Mouse (Mus musculus) CH12.LX (cell line): ENCODE results near the gene Lrp6. TPM values are rescaled to one million over a fixed set of nuclear protein-coding genes. Genes with fewer than 3 reads are reported as not detected.

Source experiments
- DNase-seq: peaks from one replicate; pipeline ENCODE4 v3.0.0-alpha.2; 2013; ENCODE audit errors: extremely low read depth
- H3K27ac ChIP-seq: 2 replicates; pipeline ENCODE4 v1.5.1; 2012; ENCODE audit warnings: low read depth, mild to moderate bottlenecking, control low read depth, moderate library complexity; ENCODE audit not compliant: insufficient read depth
- H3K27me3 ChIP-seq: replicated peaks from 2 replicates; pipeline ENCODE3; 2012; ENCODE audit warnings: inconsistent platforms
- H3K36me3 ChIP-seq, 2 experiments: replicated peaks in 1 of 2; 2 replicates each; pipeline versions ENCODE3 to v1.6.1; 2012; ENCODE audit warnings: inconsistent platforms in 1 of 2, low read length in 1 of 2, mild to moderate bottlenecking in 1 of 2, mixed read lengths in 1 of 2, moderate library complexity in 1 of 2; ENCODE audit not compliant: control insufficient read depth in 1 of 2, insufficient read depth in 1 of 2
- H3K4me1 ChIP-seq, 2 experiments: 2 replicates each; pipeline ENCODE4 v1.6.1; 2012; ENCODE audit warnings: inconsistent platforms in 1 of 2, moderate library complexity in 1 of 2; ENCODE audit not compliant: insufficient read depth in 2 of 2, control insufficient read depth in 1 of 2
- H3K4me2 ChIP-seq: 2 replicates; pipeline ENCODE4 v1.6.1; 2012; ENCODE audit warnings: low read depth, mild to moderate bottlenecking, control low read depth; ENCODE audit not compliant: poor library complexity, insufficient read depth, severe bottlenecking
- H3K4me3 ChIP-seq, 3 experiments: fragments of 150-350 bp in 1 of 3; sonication (generic) in 1 of 3; replicated peaks in 1 of 3; 2 replicates each; pipeline versions ENCODE3 to v1.5.1; 2011 to 2012; ENCODE audit warnings: low read depth in 2 of 3, low read length in 2 of 3, mild to moderate bottlenecking in 2 of 3, moderate library complexity in 2 of 3, control low read depth in 1 of 3, improper control_type of control experiment in 1 of 3, inconsistent platforms in 1 of 3, mixed read lengths in 1 of 3; ENCODE audit not compliant: poor library complexity in 1 of 3
- H3K79me2 ChIP-seq: replicated peaks from 2 replicates; pipeline ENCODE4 v1.6.1; 2012; ENCODE audit warnings: mild to moderate bottlenecking, moderate library complexity; ENCODE audit not compliant: control insufficient read depth, poor library complexity, insufficient read depth, severe bottlenecking; ENCODE audit errors: extremely low read depth
- H3K9ac ChIP-seq: 2 replicates; pipeline ENCODE4 v1.6.1; 2012; ENCODE audit warnings: low read depth, mild to moderate bottlenecking, control low read depth, moderate library complexity; ENCODE audit not compliant: insufficient read depth
- H3K9me3 ChIP-seq: replicated peaks from 2 replicates; pipeline ENCODE3; 2012; ENCODE audit warnings: low read length, inconsistent platforms, mixed read lengths
- BHLHE40 ChIP-seq: IDR thresholded peaks from 2 replicates; pipeline ENCODE4 v1.6.1; 2011; ENCODE audit warnings: mild to moderate bottlenecking, low read depth, low read length, improper control_type of control experiment
- CTCF ChIP-seq, 2 experiments: IDR thresholded peaks in 1 of 2; conservative IDR thresholded peaks in 1 of 2; 2 replicates each; pipeline ENCODE4 v1.5.1; 2011 to 2012; ENCODE audit warnings: low read depth in 2 of 2, low read length in 2 of 2, improper control_type of control experiment in 1 of 2, inconsistent platforms in 1 of 2, mild to moderate bottlenecking in 1 of 2, moderate library complexity in 1 of 2
- ELF1 ChIP-seq: IDR thresholded peaks from 2 replicates; pipeline ENCODE4 v1.6.1; 2014; ENCODE audit warnings: low read depth, mild to moderate bottlenecking, inconsistent platforms, low read length, improper control_type of control experiment
- ETS1 ChIP-seq: conservative IDR thresholded peaks from 2 replicates; pipeline ENCODE4 v1.6.1; 2012; ENCODE audit warnings: low read depth, mild to moderate bottlenecking, inconsistent platforms, low read length, improper control_type of control experiment, moderate library complexity
- GABPA ChIP-seq: IDR thresholded peaks from 2 replicates; pipeline ENCODE4 v1.6.1; 2012; ENCODE audit warnings: low read depth, low read length, improper control_type of control experiment, inconsistent platforms; ENCODE audit not compliant: insufficient replicate concordance
- JUND ChIP-seq: conservative IDR thresholded peaks from 2 replicates; pipeline ENCODE4 v1.6.1; 2011; ENCODE audit warnings: low read depth, low read length, improper control_type of control experiment
- MAFK ChIP-seq: IDR thresholded peaks from 2 replicates; pipeline ENCODE4 v1.6.1; 2011; ENCODE audit warnings: low read length, improper control_type of control experiment; ENCODE audit not compliant: insufficient replicate concordance
- MAX ChIP-seq: IDR thresholded peaks from 2 replicates; pipeline ENCODE4 v1.6.1; 2011; ENCODE audit warnings: low read length, improper control_type of control experiment
- MYC ChIP-seq: IDR thresholded peaks from 2 replicates; pipeline ENCODE4 v1.6.1; 2011; ENCODE audit warnings: low read depth, mild to moderate bottlenecking, improper control_type of control experiment, low read length
- NRF1 ChIP-seq: IDR thresholded peaks from 2 replicates; pipeline ENCODE4 v1.6.1; 2014; ENCODE audit warnings: low read depth, mild to moderate bottlenecking, inconsistent platforms, low read length, improper control_type of control experiment, moderate library complexity
- POLR2A ChIP-seq: IDR thresholded peaks from 2 replicates; pipeline ENCODE4 v1.6.1; 2011; ENCODE audit warnings: low read depth, mild to moderate bottlenecking, improper control_type of control experiment, low read length
- POLR2AphosphoS2 ChIP-seq: IDR thresholded peaks from 2 replicates; pipeline ENCODE4 v1.6.1; 2011; ENCODE audit warnings: low read depth, low read length, improper control_type of control experiment
- RAD21 ChIP-seq: IDR thresholded peaks from 2 replicates; pipeline ENCODE4 v1.6.1; 2011; ENCODE audit warnings: low read depth, mild to moderate bottlenecking, low read length, improper control_type of control experiment, moderate library complexity
- RCOR1 ChIP-seq: conservative IDR thresholded peaks from 2 replicates; pipeline ENCODE4 v1.6.1; 2012; ENCODE audit warnings: low read depth, mild to moderate bottlenecking, inconsistent platforms, low read length, improper control_type of control experiment
- TBP ChIP-seq: conservative IDR thresholded peaks from 2 replicates; pipeline ENCODE4 v1.6.1; 2011; ENCODE audit warnings: low read depth, low read length, improper control_type of control experiment
- ZMIZ1 ChIP-seq: IDR thresholded peaks from 2 replicates; pipeline ENCODE4 v1.6.1; 2012; ENCODE audit warnings: low read depth, mild to moderate bottlenecking, inconsistent platforms, low read length, improper control_type of control experiment
- dilution Hi-C: fragments of 300-500 bp; cut with MboI; formaldehyde crosslinking; loops from 2 replicates; pipeline ENCODE4 v1.14.3; 2020; ENCODE audit warnings: low sequenced_read_pairs; ENCODE audit not compliant: extremely low pct_unique_long_range_greater_than_20kb, extremely low pct_ligation_motif_present
- in situ Hi-C: fragments of 300-500 bp; cut with MboI; formaldehyde crosslinking; loops from 3 replicates; pipeline ENCODE4 v1.14.3; 2019; ENCODE audit warnings: low sequenced_read_pairs, low pct_ligation_motif_present, low pct_unique_long_range_greater_than_20kb, mixed read lengths
- polyA plus RNA-seq: library from polyadenylated mRNA; unstranded; fragments of >175 nt; gene quantifications from 2 replicates; pipeline ENCODE4 v1.2.1, GENCODE M21; 2012; ENCODE audit warnings: low read depth; ENCODE audit not compliant: insufficient read length
- total RNA-seq, 2 experiments: library from RNA; depleted of rRNA; stranded (reverse); fragments of 300-350 nt in 1 of 2; fragments of >200 nt in 1 of 2; gene quantifications; 2 replicates each; pipeline ENCODE4 v1.2.3; 2012 to 2014

Lrp6 gene
- total and polyA plus RNA-seq, 3 experiments, result 12.4 to 15.6 (median 13.3) TPM

DNA sequence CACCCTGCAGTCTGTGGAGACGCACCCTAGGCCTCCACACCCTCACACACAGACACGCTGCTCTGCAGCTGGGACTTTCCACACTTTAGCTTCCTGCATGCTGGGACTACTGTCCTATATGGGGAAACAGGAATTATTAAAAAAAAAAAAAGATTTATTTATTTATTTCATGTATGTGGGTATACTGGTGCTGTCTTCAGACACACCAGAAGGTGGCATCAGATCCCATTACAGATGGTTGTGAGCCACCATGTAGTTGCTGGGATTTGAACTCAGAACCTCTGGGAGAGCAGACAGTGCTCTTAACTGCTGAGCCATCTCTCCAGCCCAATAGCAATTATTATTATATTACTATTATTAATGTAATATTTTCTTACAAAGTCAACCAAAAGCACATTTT lies 97.5 kb downstream of the Lrp6 start:
- no peaks in the 10 kb centered on the region for H3K79me2 ChIP-seq
- H3K4me2 ChIP-seq, result no peak overlapping the region
- no peaks in the 10 kb centered on the region for H3K9me3 ChIP-seq
- H3K4me3 ChIP-seq, result no peak overlapping the region
- no peak overlapping the region for H3K9ac ChIP-seq
- in situ Hi-C loops, result no loop called here
- no peak for DNase-seq
- dilution Hi-C loops, result no loop called here
- H3K27me3 ChIP-seq, result no peaks in the 10 kb centered on the region
- peaks cover 13 to 59% of the 10 kb centered on the region in 2 experiments for H3K36me3 ChIP-seq
- peak in 1 of 2 experiments; percentile 17; a peak in 1 of 4 replicates for TF ChIP-seq CTCF (conservative IDR thresholded peaks at IDR 0.05 in 1 of 2, IDR thresholded peaks at IDR 0.05 in 1 of 2; ENCODE audit: low read depth in 2 of 2, low read length in 2 of 2)
- no peak for TF ChIP-seq BHLHE40
- no peaks in the 10 kb centered on the region for H3K4me1 ChIP-seq
- no peak overlapping the region for H3K27ac ChIP-seq

DNA sequence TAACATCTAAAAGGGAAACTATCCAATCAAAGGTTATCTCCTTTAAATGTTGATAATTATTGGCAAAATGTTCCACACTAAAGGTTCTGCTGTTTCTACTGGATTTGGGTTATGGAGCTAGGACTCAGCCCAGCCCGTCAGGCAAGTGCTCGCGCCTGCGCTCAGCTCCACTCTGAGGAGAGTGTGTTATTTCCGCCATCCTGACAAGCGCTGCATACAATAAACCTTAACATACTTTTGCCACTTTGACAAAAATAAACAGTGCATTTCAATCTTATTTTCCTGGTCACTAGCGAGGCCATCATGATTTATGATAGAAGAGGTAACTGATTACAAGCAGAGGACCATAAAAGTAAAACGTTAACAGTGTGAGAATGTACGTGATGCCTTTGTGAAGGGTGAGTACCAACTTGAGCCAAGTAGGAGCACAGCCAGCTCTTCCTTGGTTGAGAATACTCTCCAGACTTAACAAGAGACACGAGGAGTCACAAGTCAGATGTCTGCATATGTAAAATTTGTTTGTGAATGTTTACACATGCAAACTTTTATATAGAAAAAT lies 100.0 kb downstream of the Lrp6 start:
- Histone ChIP-seq H3K9ac (no peak overlapping the region), H3K27ac (no peak overlapping the region), H3K4me2 (no peak overlapping the region), H3K79me2 (no peaks in the 10 kb centered on the region), H3K9me3 (no peaks in the 10 kb centered on the region), H3K27me3 (no peaks in the 10 kb centered on the region), H3K36me3 (peaks cover 13 to 65% of the 10 kb centered on the region in 2 experiments), H3K4me3 (no peak overlapping the region), H3K4me1 (no peaks in the 10 kb centered on the region)
- TF ChIP-seq POLR2AphosphoS2 (no peak), ZMIZ1 (no peak), RCOR1 (no peak), NRF1 (no peak)
- dilution Hi-C loops (no loop called here), in situ Hi-C loops (no loop called here)
- DNase-seq, result no peak

DNA sequence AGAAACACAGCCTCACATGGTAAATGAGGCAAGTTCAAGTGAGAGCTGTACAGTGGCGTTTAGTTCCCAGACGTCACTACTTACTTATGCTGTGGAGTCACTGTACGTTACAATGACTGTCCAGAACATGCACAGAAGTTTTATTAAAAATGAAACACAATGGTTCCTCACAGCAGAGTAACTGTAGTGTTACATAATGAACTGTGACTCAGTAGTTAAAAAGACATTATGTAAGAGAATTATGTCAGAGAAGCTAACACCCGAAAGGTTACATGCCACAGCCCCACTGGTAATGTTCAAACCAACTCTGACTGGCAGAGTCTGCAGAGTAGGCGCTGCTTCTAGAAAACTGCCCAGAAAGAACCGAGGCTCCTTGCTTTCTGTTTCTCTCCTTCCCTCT lies 105.6 kb downstream of the Lrp6 start:
- peaks cover 22 to 80% of the 10 kb centered on the region in 2 experiments for H3K36me3 ChIP-seq
- no peaks in the 10 kb centered on the region for H3K9me3 ChIP-seq
- H3K79me2 ChIP-seq, result no peaks in the 10 kb centered on the region
- H3K4me2 ChIP-seq, result no peak overlapping the region
- dilution Hi-C loops, result no loop called here
- no peaks in the 10 kb centered on the region for H3K4me1 ChIP-seq
- no peak overlapping the region for H3K4me3 ChIP-seq
- no peak overlapping the region for H3K9ac ChIP-seq
- H3K27me3 ChIP-seq, result no peaks in the 10 kb centered on the region
- in situ Hi-C loops, result no loop called here
- no peak overlapping the region for H3K27ac ChIP-seq
- TF ChIP-seq NRF1, result no peak
- TF ChIP-seq MAX, result no peak
- TF ChIP-seq MYC, result no peak
- TF ChIP-seq RCOR1, result no peak
- no peak for TF ChIP-seq JUND
- TF ChIP-seq ETS1, result no peak
- no peak for TF ChIP-seq RAD21
- TF ChIP-seq MAFK, result no peak
- no peak for TF ChIP-seq CTCF (conservative IDR thresholded peaks at IDR 0.05 in 1 of 2, IDR thresholded peaks at IDR 0.05 in 1 of 2; ENCODE audit: low read depth in 2 of 2, low read length in 2 of 2)
- no peak for TF ChIP-seq POLR2AphosphoS2
- no peak for TF ChIP-seq GABPA
- no peak for TF ChIP-seq TBP
- no peak for TF ChIP-seq POLR2A
- no peak for TF ChIP-seq ELF1
- DNase-seq, result no peak
